Mouse (Mus musculus) spleen, postnatal 4 days (tissue): ENCODE data around the gene Gpr150.

Experiments
- DNase-seq, 2 experiments: peaks; one replicate each; pipeline ENCODE4 v3.0.0; 2022; ENCODE audit warnings: low spot score in 2 of 2

Gene Gpr150

GRCm38 (mm10) chr13:76056896-76057266 lies at the start of gene Gpr150:
Gene Gpr150 (minus strand): TSS chr13:76056996.
- DNase-seq: no peak

GRCm38 (mm10) chr13:76101989-76102388 lies 45.2 kb upstream of the Gpr150 start:
- DNase-seq: no peak

- DNase-seq: peak; percentile 93 to 97
Measured at GRCm38 (mm10) chr13:76098493-76099303, 41.9 kb upstream of the Gpr150 start, which contains the start of the genes Arsk and Ttc37. Gene Arsk (minus strand): TSS chr13:76098660. Gene Ttc37 (plus strand): TSS chr13:76098734.

- no peak for DNase-seq
Measured at GRCm38 (mm10) chr13:76098116-76098492, 41.3 kb upstream of the Gpr150 start.

- no peak for DNase-seq
Measured at GRCm38 (mm10) chr13:76074323-76074722, 17.5 kb upstream of the Gpr150 start.

- DNase-seq: no peak
Measured at GRCm38 (mm10) chr13:76064363-76064945, 7.7 kb upstream of the Gpr150 start.

- no peak for DNase-seq
Measured at GRCm38 (mm10) chr13:76063548-76063947, 6.8 kb upstream of the Gpr150 start.

- no peak for DNase-seq
Measured at GRCm38 (mm10) chr13:76062569-76062968, 5.8 kb upstream of the Gpr150 start.

GRCm38 (mm10) chr13:76062126-76062525 lies 5.3 kb upstream of the Gpr150 start:
- DNase-seq: no peak

GRCm38 (mm10) chr13:76059591-76059990 lies 2.8 kb upstream of the Gpr150 start:
- no peak for DNase-seq

GRCm38 (mm10) chr13:76057267-76058069 lies 672 bp upstream of the Gpr150 start:
- DNase-seq: no peak

- DNase-seq: peak; percentile 75 to 82
Measured at GRCm38 (mm10) chr13:76056261-76056724, 503 bp downstream of the Gpr150 start.

- DNase-seq: peak; percentile 61 to 72
Measured at GRCm38 (mm10) chr13:76055391-76056232, 1.2 kb downstream of the Gpr150 start.

GRCm38 (mm10) chr13:76044971-76045370 lies 11.8 kb downstream of the Gpr150 start:
- DNase-seq: no peak

GRCm38 (mm10) chr13:76042455-76042854 lies 14.3 kb downstream of the Gpr150 start:
- no peak for DNase-seq

- no peak for DNase-seq
Measured at GRCm38 (mm10) chr13:76024588-76024987, 32.2 kb downstream of the Gpr150 start.

GRCm38 (mm10) chr13:76021782-76022181 lies 35.0 kb downstream of the Gpr150 start:
- no peak for DNase-seq

- no peak for DNase-seq
Measured at GRCm38 (mm10) chr13:76018844-76019400, 37.9 kb downstream of the Gpr150 start.

- DNase-seq: peak; percentile 94 to 97
Measured at GRCm38 (mm10) chr13:76017974-76018843, 38.6 kb downstream of the Gpr150 start, which contains the start of gene Rfesd. Gene Rfesd (minus strand): TSS chr13:76018719.

GRCm38 (mm10) chr13:76017465-76017864 lies 39.3 kb downstream of the Gpr150 start:
- DNase-seq: peak in 1 of 2 experiments; percentile 18
